Mouse (Mus musculus) A20 (cell line): Measurements from ENCODE around the gene Id2.

Experiments
- DNase-seq: peaks from one replicate; pipeline ENCODE4 v3.0.0-alpha.2; 2011; ENCODE audit warnings: low read depth, low spot score

The Id2 gene

GRCm38 (mm10) chr12:25108865-25109264 lies 11.9 kb upstream of the Id2 start:
- no peak for DNase-seq

DNA sequence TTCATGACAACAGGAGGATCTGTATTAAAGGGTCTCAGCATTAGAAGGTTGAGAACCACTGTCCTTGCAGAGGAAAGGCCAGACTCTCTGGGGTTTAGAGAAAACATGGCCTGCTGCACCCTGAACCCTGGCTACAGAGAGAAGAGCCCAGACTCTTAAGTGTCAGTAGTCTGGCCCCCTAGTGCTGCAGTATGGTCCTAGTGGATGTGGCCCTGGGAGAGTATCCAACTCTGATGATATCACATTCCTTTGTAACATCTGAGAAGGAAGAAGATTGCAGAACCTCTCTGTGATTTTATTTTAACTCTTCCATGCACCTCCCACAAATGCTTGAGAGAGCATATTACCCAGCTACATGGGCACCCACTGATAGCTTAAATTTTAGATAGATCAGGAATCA lies 7.6 kb upstream of the Id2 start:
- no peak for DNase-seq

- no peak for DNase-seq
These were observed 7.0 kb upstream of the Id2 start for GRCm38 (mm10) chr12:25103911-25104310.

- DNase-seq = no peak
These were observed 4.4 kb upstream of the Id2 start for GRCm38 (mm10) chr12:25101389-25101788.

DNA sequence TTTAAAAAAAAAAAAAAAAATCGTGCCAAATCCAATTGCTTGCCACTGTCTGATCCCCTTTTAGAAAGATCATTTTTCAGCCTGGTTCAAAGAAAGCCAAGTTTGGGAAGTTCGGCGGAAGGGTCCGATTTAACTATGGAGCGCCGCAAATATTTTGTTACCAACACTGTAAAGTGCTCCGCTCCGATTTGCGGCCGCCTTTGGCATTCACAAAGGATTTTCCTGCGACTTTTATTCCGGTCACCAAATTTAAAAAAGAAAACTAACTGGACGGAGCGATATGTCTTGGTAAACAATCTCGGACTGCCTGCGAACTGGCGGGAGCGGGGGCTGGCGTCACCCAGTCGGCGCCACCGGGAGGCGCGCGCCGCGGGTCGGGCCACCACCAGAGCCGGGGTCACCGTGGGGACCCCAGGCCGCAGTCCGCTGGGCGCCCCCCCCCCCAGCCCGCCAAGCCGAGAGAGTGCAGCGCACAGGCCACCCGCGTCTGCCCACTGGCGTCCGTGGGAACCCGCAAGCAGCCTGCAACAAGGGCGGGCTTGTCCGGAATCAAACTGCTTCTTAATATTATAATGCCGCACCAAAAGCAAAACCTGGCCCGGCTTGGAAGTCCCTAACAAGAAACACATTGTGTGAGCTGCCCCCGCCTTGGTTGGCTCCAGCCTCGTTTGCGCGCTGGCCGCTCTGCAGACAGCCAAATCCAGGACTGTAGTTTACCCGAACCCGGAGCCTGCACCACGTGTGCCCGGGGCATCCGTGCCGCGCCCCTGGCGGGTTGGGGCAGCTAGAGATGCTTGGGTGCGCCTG lies 3.7 kb upstream of the Id2 start:
- peak; percentile 44 for DNase-seq

DNA sequence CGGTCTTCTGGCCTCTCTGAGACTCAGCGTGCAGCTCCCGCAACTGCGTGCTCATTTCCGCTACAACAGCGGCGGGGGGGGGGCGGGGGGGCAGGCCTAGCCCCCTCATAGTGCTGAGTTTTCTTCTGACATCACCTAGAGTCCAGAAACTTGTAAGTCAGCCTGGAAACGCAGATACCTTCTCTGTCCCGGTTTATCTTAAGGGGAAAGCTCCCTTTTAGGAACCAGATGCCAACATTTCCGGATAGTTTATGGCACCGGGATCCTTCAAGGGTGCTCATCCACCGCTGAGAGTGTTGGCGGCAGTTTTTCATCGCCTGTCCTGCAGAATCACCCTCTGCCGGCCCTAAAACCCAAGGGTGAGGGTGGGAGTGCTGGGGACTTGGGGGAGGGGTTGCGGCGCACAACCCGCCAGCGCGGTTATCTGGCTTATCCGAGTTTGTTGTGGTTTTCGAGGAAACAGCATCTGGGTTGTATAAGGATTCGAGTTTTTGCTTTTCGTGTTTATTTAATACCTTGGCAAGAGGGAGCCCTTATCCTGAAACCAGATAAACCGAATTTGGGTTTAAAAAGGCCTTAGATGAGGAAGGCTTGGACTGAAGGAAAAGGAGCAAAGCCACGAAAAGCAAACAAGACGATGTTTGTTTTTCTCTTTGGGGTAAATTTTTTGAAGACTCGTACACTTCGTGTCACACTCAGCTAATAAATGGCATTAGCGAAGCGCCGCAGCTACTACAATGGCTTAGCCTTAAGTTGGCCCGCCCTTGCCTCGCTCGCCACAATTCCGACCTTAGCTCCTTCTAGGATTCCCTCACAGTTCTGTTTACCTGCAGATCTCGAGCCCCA lies 2.8 kb upstream of the Id2 start:
- peak; percentile 39 for DNase-seq

- DNase-seq = no peak
These were observed 2.3 kb upstream of the Id2 start for GRCm38 (mm10) chr12:25099313-25099562.

- DNase-seq = peak; percentile 93
These were observed 1.8 kb upstream of the Id2 start for GRCm38 (mm10) chr12:25098561-25099312.

GRCm38 (mm10) chr12:25098161-25098550 lies 1.2 kb upstream of the Id2 start:
- DNase-seq = no peak

GRCm38 (mm10) chr12:25097210-25098160 lies 545 bp upstream of the Id2 start:
- DNase-seq = peak; percentile 6

- no peak for DNase-seq
These were observed 294 bp downstream of the Id2 start for GRCm38 (mm10) chr12:25096640-25097051.

DNA sequence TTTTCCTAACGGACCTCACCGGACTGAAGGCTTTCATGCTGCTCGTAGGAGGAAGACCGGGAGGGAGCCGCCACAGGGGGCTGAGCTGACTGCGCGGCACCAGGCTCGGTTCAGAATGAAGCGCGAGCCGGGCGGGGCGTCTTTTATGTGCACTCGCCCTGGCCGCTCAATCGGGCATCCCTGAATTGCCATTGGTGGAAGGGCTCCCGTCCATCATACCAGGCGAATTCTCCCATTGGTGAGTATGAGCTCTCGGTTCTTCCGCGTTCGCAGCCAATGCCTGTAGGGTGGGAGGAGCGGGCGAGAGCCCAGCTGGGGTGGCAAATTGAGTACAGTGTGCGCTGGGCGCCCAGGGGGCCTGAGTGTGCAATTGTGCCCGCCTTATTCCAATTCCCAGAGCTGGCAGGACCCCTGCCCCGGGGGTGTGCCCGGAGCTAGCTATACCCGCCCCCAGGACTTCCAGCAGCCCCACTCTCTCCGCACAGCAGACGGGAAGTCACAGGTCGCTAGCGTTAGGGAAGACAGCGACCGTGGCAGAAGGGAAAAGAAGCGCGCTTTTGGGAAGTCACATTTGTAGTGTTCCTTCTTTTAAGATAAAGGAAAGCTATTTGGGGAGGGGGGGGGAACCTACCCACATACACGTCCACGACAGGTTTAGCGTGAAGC lies 833 bp downstream of the Id2 start:
- peak; percentile 98 for DNase-seq

GRCm38 (mm10) chr12:25095538-25095937 lies 1.4 kb downstream of the Id2 start:
- no peak for DNase-seq

GRCm38 (mm10) chr12:25094621-25095521 lies 2.1 kb downstream of the Id2 start:
- DNase-seq = peak; percentile 78

DNA sequence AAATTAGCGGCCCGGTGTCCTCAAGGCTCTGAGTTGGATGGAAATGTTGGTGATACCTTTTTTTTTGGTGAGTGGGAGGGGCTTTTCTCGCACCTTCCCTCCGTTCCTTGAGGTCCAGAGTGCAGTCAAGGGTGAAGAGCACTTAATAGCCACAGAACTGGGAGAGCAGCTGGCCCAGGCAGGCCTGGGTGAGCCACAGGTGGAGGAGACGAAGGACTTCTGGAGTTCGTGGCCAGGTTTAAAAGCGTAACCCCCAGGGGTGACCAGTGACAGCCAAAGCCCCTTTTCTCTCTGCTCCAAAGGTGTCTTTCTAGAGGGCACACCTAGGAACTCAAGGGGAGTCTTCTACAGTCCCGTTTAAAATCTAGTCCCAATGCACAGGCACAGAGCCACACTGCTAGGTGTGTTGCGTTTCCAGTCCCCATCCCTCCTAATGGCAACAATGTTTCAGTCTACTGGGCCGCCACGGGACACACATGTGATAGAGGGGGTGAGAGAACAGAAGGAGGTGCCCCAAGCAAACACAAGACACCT lies 3.6 kb downstream of the Id2 start:
- DNase-seq = peak; percentile 32

DNA sequence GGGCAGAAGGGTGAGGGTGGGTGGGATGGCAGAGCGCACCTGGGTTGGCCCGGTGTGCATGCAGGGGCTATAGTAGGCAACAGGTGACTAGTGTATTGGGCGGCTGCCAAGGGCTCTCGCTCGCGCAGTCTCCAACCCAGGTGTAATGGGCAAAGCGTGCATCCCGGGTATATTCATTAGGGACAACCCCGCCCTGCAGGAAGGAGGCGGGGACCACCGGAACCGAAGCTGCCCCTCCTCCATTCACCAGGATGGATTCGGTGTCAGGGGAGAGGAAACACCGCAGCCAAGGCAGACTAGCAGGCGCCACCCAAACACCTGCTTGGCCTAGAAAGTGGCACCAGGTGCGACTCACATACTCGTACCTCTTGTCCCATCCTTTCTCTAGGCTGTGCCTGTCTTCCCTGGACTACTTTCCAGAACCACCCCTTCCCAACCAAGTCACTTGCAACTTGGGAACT lies 4.2 kb downstream of the Id2 start:
- DNase-seq = peak; percentile 63

DNA sequence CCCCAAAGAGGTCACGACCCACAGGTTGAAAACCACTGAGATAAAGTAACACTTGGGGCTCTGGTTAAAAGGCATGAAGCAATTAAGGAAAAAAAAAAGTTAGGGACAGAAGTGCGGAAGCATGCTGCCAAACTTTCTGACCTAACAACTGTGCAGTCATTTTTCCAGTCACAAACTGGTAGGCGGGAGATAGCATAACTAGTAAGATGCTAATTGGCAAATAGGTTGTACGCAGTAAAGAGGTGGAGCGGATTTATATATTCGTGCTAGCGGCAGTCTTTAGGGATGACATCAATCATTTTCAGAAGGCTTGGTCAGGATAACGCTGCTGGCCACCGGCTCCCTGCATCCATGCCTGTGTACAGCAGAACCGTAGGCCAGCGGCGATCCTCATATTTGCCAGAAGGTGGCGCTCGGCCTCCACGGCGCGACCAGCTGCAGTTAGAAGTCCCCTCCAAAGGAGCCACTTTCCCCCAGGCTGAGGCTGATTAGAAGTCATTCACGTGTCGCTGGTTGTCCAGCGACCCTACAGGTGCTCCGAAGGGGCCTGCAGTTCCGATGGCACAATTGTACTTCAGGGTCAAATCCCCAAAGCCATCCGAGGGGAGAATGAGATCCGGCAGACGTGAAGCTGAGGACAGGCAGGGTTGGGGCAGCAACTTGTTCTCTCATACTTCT lies 4.8 kb downstream of the Id2 start:
- peak; percentile 87 for DNase-seq

GRCm38 (mm10) chr12:25089433-25089832 lies 7.5 kb downstream of the Id2 start:
- DNase-seq = no peak

- DNase-seq = no peak
These were observed 10.0 kb downstream of the Id2 start for GRCm38 (mm10) chr12:25086966-25087365.
